Mouse (Mus musculus) limb, embryonic 15.5 days (tissue): Measurements from ENCODE around the gene Mrps14. TPM values are rescaled to one million over a fixed set of nuclear protein-coding genes. Genes with fewer than 3 reads are reported as not detected.

Experiments used
- ATAC-seq: fragments of 200-750 bp; cut with Nextera tagmentation; 2 replicates; pipeline ENCODE4 v1.8.0; 2017; ENCODE audit warnings: low read depth, moderate TSS enrichment; ENCODE audit not compliant: insufficient number of reproducible peaks, low FRiP score, low TSS enrichment
- H3K27ac ChIP-seq: fragments of 300-500 bp; sonication (generic); 2 replicates; pipeline ENCODE4 v1.5.1; 2015; ENCODE audit warnings: moderate library complexity, mild to moderate bottlenecking, inconsistent platforms
- H3K27me3 ChIP-seq: fragments of 300-500 bp; sonication (generic); 2 replicates; pipeline ENCODE4 v1.6.1; 2015; ENCODE audit warnings: inconsistent platforms
- H3K36me3 ChIP-seq: fragments of 300-500 bp; sonication (generic); 2 replicates; pipeline ENCODE4 v1.6.1; 2015; ENCODE audit warnings: inconsistent platforms
- H3K4me1 ChIP-seq: fragments of 300-500 bp; sonication (generic); 2 replicates; pipeline ENCODE4 v1.6.1; 2015; ENCODE audit warnings: inconsistent platforms
- H3K4me2 ChIP-seq: fragments of 300-500 bp; sonication (generic); 2 replicates; pipeline ENCODE4 v1.6.1; 2015; ENCODE audit warnings: mild to moderate bottlenecking, inconsistent platforms
- H3K4me3 ChIP-seq: fragments of 300-500 bp; sonication (generic); 2 replicates; pipeline ENCODE4 v1.5.1; 2015; ENCODE audit warnings: mild to moderate bottlenecking, inconsistent platforms
- H3K9ac ChIP-seq: fragments of 300-500 bp; sonication (generic); 2 replicates; pipeline ENCODE4 v1.6.1; 2015; ENCODE audit warnings: inconsistent platforms
- H3K9me3 ChIP-seq: fragments of 300-500 bp; sonication (generic); 2 replicates; pipeline ENCODE4 v1.6.1; 2016; ENCODE audit warnings: inconsistent platforms
- WGBS: fragments of 180-500 bp; shearing (Covaris S2); methylation state at CpG from one replicate; pipeline ENCODE4 v1.1.7; 2015; 5-methylcytosine and 5-hydroxymethylcytosine counted together
- polyA plus RNA-seq: library from polyadenylated mRNA; unstranded; fragments of >200 nt; fragmentation: Nextera tagmentation; extraction: Ambion mirVana; gene quantifications from 2 replicates; pipeline ENCODE4 v1.2.1, GENCODE M21; 2015

Gene Mrps14
- polyA plus RNA-seq, 1 experiment from 2014 or later, result 240 TPM

- H3K36me3 ChIP-seq, result no peaks in the 10 kb centered on the region
- H3K4me1 ChIP-seq, result peaks cover 10% of the 10 kb centered on the region; the same call in 1 of the 2 replicates
- no peak overlapping the region for H3K4me2 ChIP-seq
- H3K4me3 ChIP-seq, result no peak overlapping the region
- H3K27ac ChIP-seq, result no peak overlapping the region
- H3K9me3 ChIP-seq, result no peaks in the 10 kb centered on the region
- H3K27me3 ChIP-seq, result no peaks in the 10 kb centered on the region
- 80% methylated on average over 3 of the region's 3 CpGs for WGBS
- no peak for ATAC-seq
- H3K9ac ChIP-seq, result no peak overlapping the region
Observed at GRCm38 (mm10) chr1:160232113-160232512, 37.1 kb downstream of the Mrps14 start.

GRCm38 (mm10) chr1:160233921-160234320 is 38.9 kb downstream of the Mrps14 start:
- Histone ChIP-seq H3K27me3 (no peaks in the 10 kb centered on the region), H3K27ac (0 out of 2 replicates have a peak overlapping the region, but pooled peaks have one; percentile 7), H3K9ac (no peak overlapping the region), H3K4me2 (no peak overlapping the region), H3K4me1 (peaks cover 10% of the 10 kb centered on the region; the same call in 1 of the 2 replicates), H3K36me3 (no peaks in the 10 kb centered on the region), H3K9me3 (no peaks in the 10 kb centered on the region), H3K4me3 (no peak overlapping the region)
- ATAC-seq, result no peak

- ATAC-seq, result no peak
Observed at GRCm38 (mm10) chr1:160237981-160238380, 43.0 kb downstream of the Mrps14 start.

GRCm38 (mm10) chr1:160238852-160239443 is 43.9 kb downstream of the Mrps14 start:
- no peak overlapping the region for H3K9ac ChIP-seq
- H3K36me3 ChIP-seq, result no peaks in the 10 kb centered on the region
- H3K4me1 ChIP-seq, result peaks cover 4% of the 10 kb centered on the region; the same call in 1 of the 2 replicates
- no peak overlapping the region for H3K27ac ChIP-seq
- no peak overlapping the region for H3K4me3 ChIP-seq
- no peaks in the 10 kb centered on the region; the same call in 1 of the 2 replicates for H3K9me3 ChIP-seq
- 91% methylated on average over 1 of the region's 1 CpGs for WGBS
- no peaks in the 10 kb centered on the region for H3K27me3 ChIP-seq
- no peak overlapping the region for H3K4me2 ChIP-seq
- no peak for ATAC-seq

More at GRCm38 (mm10) chr1:160237981-160238380, 43.0 kb downstream of the Mrps14 start:
- Histone ChIP-seq H3K27me3 (no peaks in the 10 kb centered on the region), H3K27ac (no peak overlapping the region), H3K4me1 (peaks cover 7% of the 10 kb centered on the region; the same call in 1 of the 2 replicates), H3K9me3 (no peaks in the 10 kb centered on the region; the same call in 1 of the 2 replicates), H3K9ac (no peak overlapping the region), H3K4me2 (no peak overlapping the region), H3K4me3 (no peak overlapping the region), H3K36me3 (no peaks in the 10 kb centered on the region)
- WGBS, result 87% methylated on average over 2 of the region's 2 CpGs

DNA sequence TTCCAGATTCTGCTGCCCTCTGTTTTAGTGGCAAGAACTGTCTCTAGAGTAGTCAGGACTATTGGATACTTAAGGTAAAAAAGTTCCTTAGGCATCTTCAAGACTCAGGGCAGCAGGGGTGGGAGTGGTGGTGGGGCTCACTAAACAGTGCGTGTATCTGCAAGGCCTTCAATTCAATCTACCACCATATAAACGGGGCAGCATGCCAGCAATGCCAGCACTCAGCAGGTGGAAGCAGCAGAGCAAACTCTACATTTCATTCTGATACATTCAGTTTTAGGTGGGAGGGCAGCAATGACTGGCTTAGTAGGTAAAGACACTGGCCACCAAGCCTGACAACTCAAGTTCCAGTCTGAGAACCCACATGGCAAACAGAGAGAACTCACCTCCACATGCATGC is 45.1 kb downstream of the Mrps14 start:
- Histone ChIP-seq H3K4me1 (no peaks in the 10 kb centered on the region), H3K4me3 (no peak overlapping the region), H3K27ac (no peak overlapping the region), H3K9ac (no peak overlapping the region), H3K36me3 (no peaks in the 10 kb centered on the region), H3K4me2 (no peak overlapping the region), H3K27me3 (no peaks in the 10 kb centered on the region), H3K9me3 (no peaks in the 10 kb centered on the region; the same call in 1 of the 2 replicates)
- no peak for ATAC-seq
- WGBS, result 86% methylated on average over 2 of the region's 2 CpGs

DNA sequence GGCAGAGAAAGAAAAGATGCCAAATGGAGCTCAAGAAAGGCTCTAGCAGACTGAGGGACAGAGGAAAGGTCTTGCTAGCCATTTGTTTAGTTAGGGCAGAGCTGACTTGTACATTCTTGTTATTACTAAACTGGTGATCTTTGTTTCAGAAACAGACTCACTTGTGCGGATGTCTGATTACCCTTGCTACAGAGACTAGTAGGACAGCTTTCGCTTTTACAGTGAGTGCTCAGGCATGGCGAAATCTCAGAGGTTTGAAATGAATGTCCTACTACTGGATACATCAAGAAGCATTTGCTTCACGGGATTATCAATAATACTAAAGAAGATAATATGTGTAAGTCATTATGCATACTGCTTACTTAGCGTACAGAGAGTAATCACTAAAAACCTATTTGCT is 49.7 kb downstream of the Mrps14 start:
- 93% methylated on average over 5 of the region's 5 CpGs for WGBS
- Histone ChIP-seq H3K9me3 (no peaks in the 10 kb centered on the region; the same call in 1 of the 2 replicates), H3K27me3 (no peaks in the 10 kb centered on the region), H3K9ac (no peak overlapping the region), H3K27ac (no peak overlapping the region), H3K4me2 (no peak overlapping the region), H3K4me1 (no peaks in the 10 kb centered on the region), H3K4me3 (no peak overlapping the region), H3K36me3 (no peaks in the 10 kb centered on the region)
- ATAC-seq, result no peak

DNA sequence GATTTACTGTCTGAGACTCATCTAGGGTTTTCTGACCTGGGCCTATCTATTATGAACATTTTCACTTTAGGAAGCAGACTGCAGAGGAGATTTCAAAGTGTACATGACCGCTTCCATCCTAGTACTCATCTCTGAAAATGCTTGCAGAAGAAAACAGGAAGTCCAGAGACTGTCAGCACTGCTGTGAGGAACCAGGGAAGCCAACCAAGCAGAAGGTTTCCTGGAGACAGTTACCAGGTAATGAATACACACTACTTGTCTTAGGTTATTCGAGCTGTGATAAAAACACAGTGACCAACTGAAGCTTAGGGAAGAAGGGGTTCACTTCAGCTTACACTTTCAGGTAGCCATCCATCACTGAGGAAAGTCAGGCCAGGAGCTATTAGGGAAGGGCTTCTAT is 50.9 kb downstream of the Mrps14 start:
- WGBS, result 84% methylated on average over 2 of the region's 2 CpGs

GRCm38 (mm10) chr1:160246844-160247243 is 51.8 kb downstream of the Mrps14 start:
- ATAC-seq, result no peak
- WGBS, result 58% methylated on average over 4 of the region's 4 CpGs
- peaks cover 6% of the 10 kb centered on the region; the same call in 1 of the 2 replicates for H3K4me1 ChIP-seq
- H3K4me3 ChIP-seq, result no peak overlapping the region
- no peak overlapping the region for H3K27ac ChIP-seq
- no peak overlapping the region for H3K4me2 ChIP-seq
- no peak overlapping the region for H3K9ac ChIP-seq
- H3K9me3 ChIP-seq, result no peaks in the 10 kb centered on the region
- no peaks in the 10 kb centered on the region for H3K27me3 ChIP-seq
- no peaks in the 10 kb centered on the region for H3K36me3 ChIP-seq

More for the DNA sequence above, 50.9 kb downstream of the Mrps14 start:
- H3K4me2 ChIP-seq, result no peak overlapping the region
- H3K4me3 ChIP-seq, result no peak overlapping the region
- no peak overlapping the region for H3K9ac ChIP-seq
- peaks cover 5% of the 10 kb centered on the region; the same call in 1 of the 2 replicates for H3K4me1 ChIP-seq
- no peaks in the 10 kb centered on the region for H3K36me3 ChIP-seq
- no peaks in the 10 kb centered on the region for H3K27me3 ChIP-seq
- H3K27ac ChIP-seq, result no peak overlapping the region
- H3K9me3 ChIP-seq, result no peaks in the 10 kb centered on the region
- no peak for ATAC-seq

DNA sequence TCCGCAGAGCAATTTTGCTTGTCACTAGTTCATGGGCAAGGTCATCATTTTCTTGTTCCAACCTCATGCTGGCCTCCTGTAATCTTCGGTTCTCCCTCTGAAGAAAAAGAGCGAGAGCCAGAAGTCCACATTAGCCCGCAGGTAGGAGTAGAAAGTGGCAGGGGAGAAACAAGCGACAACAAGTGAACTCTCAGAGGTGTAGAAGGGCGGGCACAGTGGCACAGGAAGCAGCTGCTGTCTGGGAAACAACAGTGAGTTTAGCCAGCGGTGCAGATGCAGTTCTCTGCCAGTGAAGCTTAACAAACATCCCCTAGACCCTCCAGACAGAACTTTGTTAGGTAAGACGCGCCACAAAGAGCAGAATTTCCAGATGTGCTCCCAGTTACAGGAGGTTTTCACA is 52.5 kb downstream of the Mrps14 start:
- H3K4me3 ChIP-seq, result no peak overlapping the region
- WGBS, result 72% methylated on average over 9 of the region's 9 CpGs
- H3K4me1 ChIP-seq, result peaks cover 6% of the 10 kb centered on the region; the same call in 1 of the 2 replicates

GRCm38 (mm10) chr1:160249786-160250185 is 54.8 kb downstream of the Mrps14 start:
- no peak overlapping the region for H3K4me3 ChIP-seq
- ATAC-seq, result no peak
- H3K36me3 ChIP-seq, result no peaks in the 10 kb centered on the region
- H3K9me3 ChIP-seq, result no peaks in the 10 kb centered on the region
- H3K9ac ChIP-seq, result no peak overlapping the region
- peaks cover 6% of the 10 kb centered on the region; the same call in 1 of the 2 replicates for H3K4me1 ChIP-seq
- H3K27me3 ChIP-seq, result no peaks in the 10 kb centered on the region
- no peak overlapping the region for H3K4me2 ChIP-seq
- no peak overlapping the region for H3K27ac ChIP-seq
- 66% methylated on average over 3 of the region's 3 CpGs for WGBS

More for the DNA sequence above, 52.5 kb downstream of the Mrps14 start:
- Histone ChIP-seq H3K9me3 (no peaks in the 10 kb centered on the region), H3K9ac (no peak overlapping the region), H3K4me2 (no peak overlapping the region), H3K27me3 (no peaks in the 10 kb centered on the region), H3K36me3 (no peaks in the 10 kb centered on the region), H3K27ac (no peak overlapping the region)
- ATAC-seq, result no peak

GRCm38 (mm10) chr1:160250782-160251181 is 55.8 kb downstream of the Mrps14 start:
- H3K9ac ChIP-seq, result no peak overlapping the region

GRCm38 (mm10) chr1:160251388-160252007 is 56.5 kb downstream of the Mrps14 start:
- H3K27ac ChIP-seq, result peak overlapping the region; percentile 54; the same call in 1 of the 2 replicates
- no peak overlapping the region for H3K4me3 ChIP-seq
- H3K4me1 ChIP-seq, result peaks cover 6% of the 10 kb centered on the region; the same call in 1 of the 2 replicates
- no peaks in the 10 kb centered on the region for H3K9me3 ChIP-seq
- 0 out of 2 replicates have a peak, but pooled peaks cover 2% of the 10 kb centered on the region for H3K36me3 ChIP-seq
- no peak for ATAC-seq
- H3K27me3 ChIP-seq, result no peaks in the 10 kb centered on the region
- 45% methylated on average over 5 of the region's 5 CpGs for WGBS
- H3K4me2 ChIP-seq, result no peak overlapping the region
- no peak overlapping the region for H3K9ac ChIP-seq

More at GRCm38 (mm10) chr1:160250782-160251181, 55.8 kb downstream of the Mrps14 start:
- Histone ChIP-seq H3K27me3 (no peaks in the 10 kb centered on the region), H3K9me3 (no peaks in the 10 kb centered on the region), H3K4me2 (no peak overlapping the region), H3K4me1 (peaks cover 6% of the 10 kb centered on the region; the same call in 1 of the 2 replicates), H3K36me3 (0 out of 2 replicates have a peak, but pooled peaks cover 2% of the 10 kb centered on the region), H3K4me3 (no peak overlapping the region), H3K27ac (no peak overlapping the region; the same call in none of the 2 replicates)
- 37% methylated on average over 4 of the region's 4 CpGs for WGBS
- no peak for ATAC-seq
